In the genomic region with DNA sequence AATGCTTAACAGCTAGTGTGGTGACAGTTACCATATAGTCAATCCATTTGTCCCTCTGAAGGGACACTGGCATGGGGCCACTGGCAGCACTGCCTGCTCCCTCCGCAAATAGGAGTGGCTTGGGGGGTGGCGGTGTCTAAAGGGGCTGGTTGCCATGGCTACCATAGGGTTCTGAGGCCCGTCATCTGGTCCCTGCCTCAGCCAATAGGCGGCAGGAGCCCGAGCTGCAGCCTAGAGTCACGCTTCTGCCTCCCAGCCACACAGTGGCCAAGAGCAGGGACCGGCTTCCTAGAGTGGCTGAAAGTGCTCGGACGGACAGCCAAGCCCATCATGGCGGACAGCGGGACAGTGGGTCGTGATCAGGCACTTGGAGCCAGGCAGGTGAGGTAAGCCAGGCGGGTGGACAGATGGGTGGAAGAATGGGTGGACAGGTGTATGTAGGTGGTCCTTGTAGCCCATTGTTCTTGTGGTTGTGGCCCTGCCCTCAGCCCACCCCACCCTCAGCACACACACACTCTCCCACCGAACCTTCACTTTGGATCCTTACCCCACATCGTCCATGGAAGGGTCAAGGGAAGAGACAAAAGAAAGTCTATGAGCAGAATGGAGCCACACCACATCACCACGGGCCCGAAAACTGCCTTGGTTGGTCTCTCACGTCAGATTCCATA, we compare ENCODE assay signal across 17 mouse cellular contexts. TPM values are rescaled to one million over a fixed set of nuclear protein-coding genes. Genes with fewer than 3 reads are reported as not detected.
DNase-seq lines count a peak whose midpoint lies in the region; ATAC-seq and TF ChIP-seq lines count a peak whose summit lies in the region.
"Had no signal": no experiment of that assay in that cellular context is flagged by ENCODE, and none has a peak within 500 bp of the region (broad histone marks: within the 10 kb centered on the region; RNA-seq: fewer than 3 reads in every experiment).

No protein-coding gene starts in this region.

- H3K9ac ChIP-seq in forebrain, embryonic 16.5 days (replicated peaks; ENCODE audit: low read depth, low read length), result no peak overlapping the region
- peak overlapping the region; percentile 57 for H3K9ac ChIP-seq in midbrain, embryonic 12.5 days (replicated peaks)
- H3K9ac ChIP-seq: embryonic facial prominence, embryonic 13.5 days; lung, embryonic 14.5 days had no signal

- peaks cover 80% of the 10 kb centered on the region for H3K36me3 ChIP-seq in E14TG2a.4 (ENCODE audit: insufficient read depth, low read length)
- peaks cover 5% of the 10 kb centered on the region for H3K36me3 ChIP-seq in forebrain, embryonic 16.5 days (ENCODE audit: control insufficient read depth, insufficient read depth)
- H3K36me3 ChIP-seq in midbrain, embryonic 12.5 days, result peaks cover 48% of the 10 kb centered on the region

- intact Hi-C loops in gastrocnemius, postnatal 14 days (cut with DNase I; ENCODE audit: low total_unique reads), result loop anchor here (10.0 kb wide), 1 partner anchor 114 kb away; a partner anchor contains a TSS
- intact Hi-C loops in heart, postnatal 10 days (cut with DNase I), result no loop called here

- H3K27ac ChIP-seq in forebrain, embryonic 16.5 days (ENCODE audit: low read length), result no peak overlapping the region
- peak overlapping the region; percentile 92 for H3K27ac ChIP-seq in midbrain, embryonic 12.5 days (replicated peaks)
- H3K27ac ChIP-seq: embryonic facial prominence, embryonic 13.5 days; gastrocnemius, adult 2 months; heart, adult 2 months; kidney, postnatal 0 days had no signal

- 70% methylated on average over 18 of the region's 18 CpGs for WGBS in forebrain, embryonic 16.5 days
- 47% methylated on average over 18 of the region's 18 CpGs for WGBS in midbrain, embryonic 12.5 days

- no peak overlapping the region for H3K4me2 ChIP-seq in forebrain, embryonic 16.5 days (ENCODE audit: low read length)
- H3K4me2 ChIP-seq in midbrain, embryonic 12.5 days (replicated peaks), result peak overlapping the region; percentile 51
- H3K4me2 ChIP-seq: embryonic facial prominence, embryonic 13.5 days; liver, embryonic 11.5 days; lung, embryonic 14.5 days had no signal

- no peaks in the 10 kb centered on the region for H3K9me3 ChIP-seq in E14TG2a.4 (ENCODE audit: low read length)
- H3K9me3 ChIP-seq in forebrain, embryonic 16.5 days (ENCODE audit: control insufficient read depth, low read length), result no peaks in the 10 kb centered on the region
- H3K9me3 ChIP-seq in midbrain, embryonic 12.5 days, result no peaks in the 10 kb centered on the region
- H3K9me3 ChIP-seq: embryonic facial prominence, embryonic 13.5 days had no signal

- no peaks in the 10 kb centered on the region for H3K27me3 ChIP-seq in E14TG2a.4 (ENCODE audit: insufficient read depth, low read length)
- no peaks in the 10 kb centered on the region for H3K27me3 ChIP-seq in forebrain, embryonic 16.5 days (replicated peaks; ENCODE audit: control insufficient read depth, insufficient read depth, low read length)
- peaks cover 72% of the 10 kb centered on the region for H3K27me3 ChIP-seq in midbrain, embryonic 12.5 days
- H3K27me3 ChIP-seq: embryonic facial prominence, embryonic 13.5 days had no signal

- no peak for TF ChIP-seq CTCF in E14TG2a.4 (conservative IDR thresholded peaks at IDR 0.05; ENCODE audit: low read length)

- peak; percentile 43 for DNase-seq in ZHBTc4 (ENCODE audit: low read depth, low spot score)
- DNase-seq in Muller cell, postnatal 12 days (ENCODE audit: inconsistent ontology term), result no peak
- no peak for DNase-seq in gastrocnemius, postnatal 14 days
- no peak for DNase-seq in heart, postnatal 10 days
- DNase-seq: cerebellum, adult 18-20 months; gastrocnemius, adult 2 months; heart, adult 2 months; left cerebral cortex, postnatal 4 days; lung, embryonic 14.5 days had no signal

- H3K4me3 ChIP-seq in E14TG2a.4 (replicated peaks; ENCODE audit: low read length), result peak overlapping the region; percentile 65
- no peak overlapping the region for H3K4me3 ChIP-seq in forebrain, embryonic 16.5 days (replicated peaks; ENCODE audit: low read length)
- peak overlapping the region; percentile 40 for H3K4me3 ChIP-seq in midbrain, embryonic 12.5 days
- H3K4me3 ChIP-seq: embryonic facial prominence, embryonic 13.5 days; gastrocnemius, adult 2 months; heart, adult 2 months; myocyte had no signal

- ATAC-seq in forebrain, embryonic 16.5 days, result 0 out of 2 replicates have a peak, but pooled peaks have one; percentile 28
- ATAC-seq in midbrain, embryonic 12.5 days (ENCODE audit: low FRiP score, low read depth), result peak; percentile 82
- ATAC-seq: inflammation-experienced regulatory T-cells, adult 6 months had no signal

- H3K4me1 ChIP-seq in E14TG2a.4 (replicated peaks; ENCODE audit: low read depth, low read length), result peaks cover 41% of the 10 kb centered on the region
- no peaks in the 10 kb centered on the region for H3K4me1 ChIP-seq in forebrain, embryonic 16.5 days (replicated peaks; ENCODE audit: control insufficient read depth, insufficient read depth, low read length)
- peaks cover 25% of the 10 kb centered on the region for H3K4me1 ChIP-seq in midbrain, embryonic 12.5 days
- H3K4me1 ChIP-seq: embryonic facial prominence, embryonic 13.5 days had no signal

RNA-seq across cellular contexts. Expression of a gene that starts 7.3 kb away (rescaled TPM):
- 7.6 and 8.3 TPM in 2 replicates for polyA plus RNA-seq in forebrain, embryonic 16.5 days (2015; fragmentation: Nextera tagmentation; extraction: Ambion mirVana)
- 17.6 and 18.2 TPM in 2 replicates for polyA plus RNA-seq in midbrain, embryonic 12.5 days (2016; fragmentation: Nextera tagmentation; extraction: Ambion mirVana)
- total RNA-seq in gastrocnemius, postnatal 14 days (2021), result 10 to 100 TPM; 12.0 to 13.3 TPM
- total RNA-seq in heart, postnatal 10 days (2021), result 10 to 100 TPM; 20.6 to 24.1 TPM

RNA-seq across cellular contexts. Expression of a gene that starts 7.9 kb away (rescaled TPM):
- 192 and 202 TPM in 2 replicates for polyA plus RNA-seq in forebrain, embryonic 16.5 days (2015; fragmentation: Nextera tagmentation; extraction: Ambion mirVana)
- polyA plus RNA-seq in midbrain, embryonic 12.5 days (2016; fragmentation: Nextera tagmentation; extraction: Ambion mirVana), result 194 and 210 TPM in 2 replicates
- 10 to 100 TPM; 55.3 to 57.7 TPM for total RNA-seq in gastrocnemius, postnatal 14 days (2021)
- 100 to 1,000 TPM in 1 of 2 experiments, 10 to 100 TPM in 1; 92.2 to 101 TPM for total RNA-seq in heart, postnatal 10 days (2021)

RNA-seq across cellular contexts. Expression of a gene that starts 18.1 kb away (rescaled TPM):
- polyA plus RNA-seq in forebrain, embryonic 16.5 days (2015; fragmentation: Nextera tagmentation; extraction: Ambion mirVana), result 2.0 TPM in 2 replicates
- polyA plus RNA-seq in midbrain, embryonic 12.5 days (2016; fragmentation: Nextera tagmentation; extraction: Ambion mirVana), result 2.1 and 2.9 TPM in 2 replicates
- 1 to 10 TPM in 1 of 2 experiments, under 1 TPM in 1; 0.80 to 1.3 TPM for total RNA-seq in gastrocnemius, postnatal 14 days (2021)
- 1 to 10 TPM; 1.9 to 2.2 TPM for total RNA-seq in heart, postnatal 10 days (2021)

RNA-seq across cellular contexts. Expression of a gene that starts 35.8 kb away (rescaled TPM):
- 27.4 and 35.3 TPM in 2 replicates for polyA plus RNA-seq in forebrain, embryonic 16.5 days (2015; fragmentation: Nextera tagmentation; extraction: Ambion mirVana)
- polyA plus RNA-seq in midbrain, embryonic 12.5 days (2016; fragmentation: Nextera tagmentation; extraction: Ambion mirVana), result 48.0 and 50.7 TPM in 2 replicates
- 1 to 10 TPM; 3.0 to 3.9 TPM for total RNA-seq in gastrocnemius, postnatal 14 days (2021)
- 1 to 10 TPM; 3.6 to 5.2 TPM for total RNA-seq in heart, postnatal 10 days (2021)

RNA-seq across cellular contexts. Expression of a gene that starts 41.1 kb away (rescaled TPM):
- polyA plus RNA-seq in forebrain, embryonic 16.5 days (2015; fragmentation: Nextera tagmentation; extraction: Ambion mirVana), result 30.3 and 33.0 TPM in 2 replicates
- 25.1 and 27.7 TPM in 2 replicates for polyA plus RNA-seq in midbrain, embryonic 12.5 days (2016; fragmentation: Nextera tagmentation; extraction: Ambion mirVana)
- 1 to 10 TPM; 4.0 to 4.5 TPM for total RNA-seq in gastrocnemius, postnatal 14 days (2021)
- total RNA-seq in heart, postnatal 10 days (2021), result 10 to 100 TPM; 14.4 to 16.7 TPM
